Mouse (Mus musculus): ENCODE measurements around the gene Id1. TPM values are rescaled to one million over a fixed set of nuclear protein-coding genes. Genes with fewer than 3 reads are reported as not detected.

Gene Id1
- total RNA-seq, 2 experiments from 2014 or later = 112 to 182 TPM

- DNase-seq = no peak
These were observed 12.3 kb upstream of the Id1 start for GRCm38 (mm10) chr2:152723651-152724331.

GRCm38 (mm10) chr2:152724332-152724723 lies 11.7 kb upstream of the Id1 start:
- DNase-seq = no peak

- no peak for DNase-seq
These were observed 10.8 kb upstream of the Id1 start for GRCm38 (mm10) chr2:152725178-152725750.

- DNase-seq = no peak
These were observed 9.8 kb upstream of the Id1 start for GRCm38 (mm10) chr2:152726213-152726612.

GRCm38 (mm10) chr2:152726751-152727335 lies 9.2 kb upstream of the Id1 start:
- no peak for DNase-seq

GRCm38 (mm10) chr2:152727795-152728510 lies 8.1 kb upstream of the Id1 start:
- DNase-seq = no peak

GRCm38 (mm10) chr2:152728594-152728993 lies 7.5 kb upstream of the Id1 start:
- no peak for DNase-seq

GRCm38 (mm10) chr2:152729013-152729635 lies 6.9 kb upstream of the Id1 start:
- no peak for DNase-seq

GRCm38 (mm10) chr2:152729636-152730020 lies 6.4 kb upstream of the Id1 start:
- peak; percentile 82 for DNase-seq

GRCm38 (mm10) chr2:152733201-152733600 lies 2.9 kb upstream of the Id1 start:
- DNase-seq = peak; percentile 56

GRCm38 (mm10) chr2:152734501-152734900 lies 1.6 kb upstream of the Id1 start:
- DNase-seq = no peak

GRCm38 (mm10) chr2:152734984-152735383 lies 1.1 kb upstream of the Id1 start:
- peak; percentile 98 for DNase-seq

GRCm38 (mm10) chr2:152736748-152737147 lies 697 bp downstream of the Id1 start:
- peak; percentile 61 for DNase-seq

- DNase-seq = peak; percentile 75
These were observed 1.5 kb downstream of the Id1 start for GRCm38 (mm10) chr2:152737306-152738221.

GRCm38 (mm10) chr2:152738341-152738740 lies 2.3 kb downstream of the Id1 start:
- peak; percentile 65 for DNase-seq

GRCm38 (mm10) chr2:152739031-152739841 lies 3.2 kb downstream of the Id1 start:
- DNase-seq = peak; percentile 84

GRCm38 (mm10) chr2:152739842-152740260 lies 3.8 kb downstream of the Id1 start:
- DNase-seq = no peak

- DNase-seq = no peak
These were observed 4.4 kb downstream of the Id1 start for GRCm38 (mm10) chr2:152740490-152740889.

- peak; percentile 89 for DNase-seq
These were observed 5.3 kb downstream of the Id1 start for GRCm38 (mm10) chr2:152741153-152742041.

Data from adrenal gland, postnatal 10 days (tissue).